Mouse (Mus musculus) heart, embryonic 14.5 days (tissue): ENCODE measurements at regions not wholly inside any gene's neighbourhood (a gene's known extent, or its start where the extent isn't known, plus 50 kb on each side); places are given as distances from the start of the nearest gene placed in this dataset.
A peak's percentile ranks its signal among the peaks of the same experiment; 100 is the strongest.

ENCODE experiments used
- ATAC-seq: fragments of 200-750 bp; cut with Nextera tagmentation; 2 replicates; pipeline ENCODE4 v1.8.0; 2017; ENCODE audit warnings: low read depth, moderate TSS enrichment; ENCODE audit not compliant: insufficient number of reproducible peaks, insufficient read depth, low FRiP score
- H3K27ac ChIP-seq, 2 experiments: fragments of 200-500 bp in 1 of 2; fragments of 300-500 bp in 1 of 2; sonication (generic) in 1 of 2; replicated peaks in 1 of 2; 2 replicates each; pipeline ENCODE4 v1.5.1; 2012 to 2014; ENCODE audit warnings: low read depth in 2 of 2, low read length in 2 of 2, control low read depth in 1 of 2, mild to moderate bottlenecking in 1 of 2, mixed read lengths in 1 of 2; ENCODE audit not compliant: control insufficient read depth in 1 of 2, insufficient read depth in 1 of 2
- H3K27me3 ChIP-seq: fragments of 300-500 bp; sonication (generic); 2 replicates; pipeline ENCODE4 v1.6.1; 2014; ENCODE audit warnings: mild to moderate bottlenecking, low read length, control low read depth; ENCODE audit not compliant: control insufficient read depth, insufficient read depth
- H3K36me3 ChIP-seq: fragments of 300-500 bp; sonication (generic); 2 replicates; pipeline ENCODE4 v1.6.1; 2014; ENCODE audit warnings: mild to moderate bottlenecking, control low read depth, low read length, mixed read lengths; ENCODE audit not compliant: control insufficient read depth, insufficient read depth
- H3K4me1 ChIP-seq, 2 experiments: fragments of 200-500 bp in 1 of 2; fragments of 300-500 bp in 1 of 2; sonication (generic) in 1 of 2; 2 replicates each; pipeline ENCODE4 v1.6.1; 2012 to 2014; ENCODE audit warnings: low read length in 2 of 2, control low read depth in 1 of 2, mixed read lengths in 1 of 2; ENCODE audit not compliant: control insufficient read depth in 2 of 2, insufficient read depth in 2 of 2
- H3K4me2 ChIP-seq: fragments of 300-500 bp; sonication (generic); 2 replicates; pipeline ENCODE4 v1.6.1; 2014; ENCODE audit warnings: mild to moderate bottlenecking, low read length
- H3K4me3 ChIP-seq, 2 experiments: fragments of 200-500 bp in 1 of 2; fragments of 300-500 bp in 1 of 2; sonication (generic) in 1 of 2; 2 replicates each; pipeline ENCODE4 v1.5.1; 2012 to 2014; ENCODE audit warnings: low read length in 2 of 2, mild to moderate bottlenecking in 2 of 2, control low read depth in 1 of 2, low read depth in 1 of 2, moderate library complexity in 1 of 2; ENCODE audit not compliant: control insufficient read depth in 1 of 2, insufficient read depth in 1 of 2
- H3K9ac ChIP-seq: fragments of 300-500 bp; sonication (generic); 2 replicates; pipeline ENCODE4 v1.6.1; 2014; ENCODE audit warnings: mild to moderate bottlenecking, low read length
- H3K9me3 ChIP-seq: fragments of 300-500 bp; sonication (generic); 2 replicates; pipeline ENCODE4 v1.6.1; 2016; ENCODE audit warnings: low read length, control low read depth; ENCODE audit not compliant: control insufficient read depth
- WGBS: fragments of 180-500 bp; shearing (Covaris S2); extraction: QIAGEN DNeasy Blood & Tissue Kit; methylation state at CpG from one replicate; pipeline ENCODE4 v1.1.7; 2014; 5-methylcytosine and 5-hydroxymethylcytosine counted together

DNA sequence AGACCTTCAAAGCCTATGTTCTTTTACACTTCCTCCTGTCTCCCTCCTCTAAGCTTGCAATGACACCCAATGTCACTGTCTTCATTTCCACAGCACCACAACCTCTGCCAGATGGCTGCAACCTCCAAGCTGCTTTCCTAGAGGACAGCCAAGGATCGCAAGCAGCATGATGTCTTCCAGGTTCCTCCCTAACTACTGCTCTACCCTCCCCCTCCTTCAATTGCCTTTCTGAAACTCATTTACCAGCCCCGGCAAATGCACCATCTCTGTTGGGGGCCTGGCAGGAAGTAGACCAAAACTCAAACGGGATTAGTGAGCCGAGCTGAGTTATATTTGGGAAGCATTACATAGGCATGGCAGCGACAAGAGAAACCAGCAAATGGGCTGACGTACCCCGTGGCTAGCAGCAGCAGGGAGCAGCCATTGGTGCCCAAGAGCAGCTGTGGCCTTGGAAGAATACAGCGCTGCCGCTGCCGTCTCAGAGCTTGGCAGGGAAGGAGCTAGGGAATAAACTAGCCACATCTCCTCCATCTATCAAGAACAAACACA lies 185.6 kb upstream of the Suclg2 start:
- Histone ChIP-seq H3K9me3 (no peaks in the 10 kb centered on the region), H3K4me1 (0 out of 4 replicates have a peak, but pooled peaks cover 0 to 4% of the 10 kb centered on the region in 2 experiments), H3K4me2 (peak overlapping the region; percentile 50), H3K27ac (no peak overlapping the region), H3K9ac (no peak overlapping the region), H3K36me3 (no peaks in the 10 kb centered on the region), H3K4me3 (no peak overlapping the region), H3K27me3 (no peaks in the 10 kb centered on the region)
- no peak for ATAC-seq
- whole genome bisulfite sequencing: 16% methylated on average over 10 of the region's 10 CpGs

DNA sequence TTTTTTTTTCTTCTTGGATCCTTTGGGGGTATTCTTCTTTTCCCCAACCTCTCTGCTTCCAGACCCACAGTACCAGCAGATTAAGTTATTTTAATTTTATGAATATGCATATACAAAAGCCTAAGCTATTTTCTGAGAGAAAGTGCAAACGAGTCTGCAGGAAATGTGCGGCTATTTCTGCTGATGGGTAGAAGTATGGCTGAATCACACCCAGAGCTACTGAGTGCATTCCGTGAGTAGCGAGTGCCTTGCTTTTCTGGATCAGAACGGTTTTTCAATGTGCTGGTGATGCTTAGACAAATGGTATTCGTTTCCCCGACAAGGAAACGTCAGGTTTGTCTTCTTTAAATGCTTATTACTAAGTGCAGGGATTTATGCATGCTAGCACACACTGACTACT lies 186.5 kb upstream of the Suclg2 start:
- 82% methylated on average over 8 of the region's 8 CpGs for WGBS
- H3K27ac ChIP-seq: no peak overlapping the region
- no peak overlapping the region for H3K4me2 ChIP-seq
- no peaks in the 10 kb centered on the region for H3K27me3 ChIP-seq
- H3K36me3 ChIP-seq: no peaks in the 10 kb centered on the region
- H3K9ac ChIP-seq: no peak overlapping the region
- no peak overlapping the region for H3K4me3 ChIP-seq
- 0 out of 4 replicates have a peak, but pooled peaks cover 0 to 4% of the 10 kb centered on the region in 2 experiments for H3K4me1 ChIP-seq
- ATAC-seq: no peak
- H3K9me3 ChIP-seq: no peaks in the 10 kb centered on the region

GRCm38 (mm10) chr6:95921737-95922136 lies 191.2 kb upstream of the Fam19a1 start:
- WGBS: 67% methylated on average over 3 of the region's 3 CpGs
- ATAC-seq: no peak
- no peaks in the 10 kb centered on the region for H3K9me3 ChIP-seq
- no peak overlapping the region for H3K9ac ChIP-seq
- no peaks in the 10 kb centered on the region for H3K27me3 ChIP-seq
- no peak overlapping the region for H3K4me3 ChIP-seq
- no peaks in the 10 kb centered on the region for H3K4me1 ChIP-seq
- no peak overlapping the region for H3K4me2 ChIP-seq
- no peaks in the 10 kb centered on the region for H3K36me3 ChIP-seq
- no peak overlapping the region for H3K27ac ChIP-seq

GRCm38 (mm10) chr6:95934561-95934960 lies 178.4 kb upstream of the Fam19a1 start:
- Histone ChIP-seq H3K27ac (no peak overlapping the region), H3K27me3 (no peaks in the 10 kb centered on the region), H3K4me1 (no peaks in the 10 kb centered on the region), H3K9ac (no peak overlapping the region), H3K4me3 (no peak overlapping the region), H3K36me3 (no peaks in the 10 kb centered on the region), H3K4me2 (no peak overlapping the region), H3K9me3 (no peaks in the 10 kb centered on the region)
- 47% methylated on average over 1 of the region's 1 CpGs for WGBS
- ATAC-seq: no peak

DNA sequence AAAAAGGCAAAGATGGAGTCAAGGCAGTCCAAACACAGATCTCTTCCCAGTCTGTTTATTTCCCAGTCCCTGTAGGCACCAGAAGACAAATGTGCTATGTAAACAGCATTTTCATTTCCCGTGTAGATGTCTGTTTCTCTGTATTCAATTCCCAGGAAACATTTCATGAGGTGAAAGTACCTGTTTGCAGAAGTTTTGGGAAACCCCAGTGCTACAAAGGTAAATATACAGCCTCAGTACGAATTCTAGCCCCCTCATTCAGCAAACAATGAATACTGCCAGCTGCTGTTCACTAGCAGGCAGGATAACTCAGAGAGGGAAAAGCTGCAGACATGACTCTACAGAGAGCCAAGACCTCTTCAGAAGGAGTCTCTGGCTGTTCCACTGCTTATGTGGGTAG lies 176.4 kb upstream of the Fam19a1 start:
- 49% methylated on average over 2 of the region's 2 CpGs for WGBS
- no peak for ATAC-seq

DNA sequence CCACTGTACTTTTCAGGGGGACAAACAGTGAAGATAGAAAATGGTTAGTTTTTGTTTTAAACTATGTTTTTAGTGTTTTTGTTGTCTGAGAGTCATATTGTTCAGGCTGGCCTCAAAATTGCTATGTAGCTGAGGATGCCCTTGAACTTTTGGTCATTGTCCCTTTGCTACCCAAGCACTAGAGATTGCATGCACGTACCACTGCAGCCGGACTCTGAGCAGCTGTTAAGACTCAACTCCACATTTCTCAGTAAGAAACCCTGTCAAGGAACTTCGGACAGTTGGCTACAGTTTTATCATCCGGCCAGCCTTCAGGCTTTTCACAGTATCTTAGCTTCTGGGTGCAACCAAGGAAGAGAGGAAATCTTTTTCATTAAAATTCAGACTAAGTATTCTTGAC lies 173.9 kb upstream of the Fam19a1 start:
- Histone ChIP-seq H3K9me3 (no peaks in the 10 kb centered on the region), H3K4me3 (no peak overlapping the region), H3K27ac (no peak overlapping the region), H3K4me2 (no peak overlapping the region), H3K4me1 (no peaks in the 10 kb centered on the region), H3K9ac (no peak overlapping the region), H3K36me3 (no peaks in the 10 kb centered on the region), H3K27me3 (no peaks in the 10 kb centered on the region)
- 49% methylated on average over 4 of the region's 4 CpGs for WGBS
- ATAC-seq: no peak

More for the DNA sequence above, 176.4 kb upstream of the Fam19a1 start:
- Histone ChIP-seq H3K9me3 (no peaks in the 10 kb centered on the region), H3K4me3 (no peak overlapping the region), H3K9ac (no peak overlapping the region), H3K4me1 (no peaks in the 10 kb centered on the region), H3K27ac (no peak overlapping the region), H3K27me3 (no peaks in the 10 kb centered on the region), H3K4me2 (no peak overlapping the region), H3K36me3 (no peaks in the 10 kb centered on the region)

DNA sequence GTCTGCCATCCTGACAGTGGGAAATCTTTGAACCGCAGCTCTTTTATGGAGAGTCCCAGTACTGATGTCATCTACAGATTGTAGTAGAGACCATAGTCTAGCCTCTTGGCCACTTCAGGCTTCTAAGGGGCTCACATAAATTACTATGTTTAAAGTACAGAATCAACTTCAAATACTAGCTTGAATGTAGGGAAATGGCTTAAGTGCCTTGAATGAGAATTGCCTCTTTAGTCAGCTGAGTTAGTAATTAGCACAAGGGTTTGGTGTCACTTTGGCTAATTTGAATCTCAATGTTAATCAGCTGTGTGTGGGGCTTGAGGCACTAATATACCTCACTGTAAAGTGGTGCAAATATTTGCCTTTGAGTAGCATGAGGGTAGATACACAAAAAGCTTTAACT lies 152.2 kb upstream of the Fam19a1 start:
- 70% methylated on average over 1 of the region's 1 CpGs for WGBS
- ATAC-seq: no peak

GRCm38 (mm10) chr6:95966231-95966630 lies 146.7 kb upstream of the Fam19a1 start:
- no peaks in the 10 kb centered on the region for H3K4me1 ChIP-seq
- H3K9ac ChIP-seq: no peak overlapping the region
- WGBS: 21% methylated on average over 2 of the region's 2 CpGs
- no peak overlapping the region for H3K4me2 ChIP-seq
- H3K4me3 ChIP-seq: no peak overlapping the region
- no peaks in the 10 kb centered on the region for H3K9me3 ChIP-seq
- H3K27ac ChIP-seq: no peak overlapping the region
- no peaks in the 10 kb centered on the region for H3K27me3 ChIP-seq
- H3K36me3 ChIP-seq: no peaks in the 10 kb centered on the region
- ATAC-seq: no peak

More for the DNA sequence above, 152.2 kb upstream of the Fam19a1 start:
- no peak overlapping the region for H3K27ac ChIP-seq
- H3K4me2 ChIP-seq: no peak overlapping the region
- no peaks in the 10 kb centered on the region for H3K9me3 ChIP-seq
- H3K9ac ChIP-seq: no peak overlapping the region
- no peak overlapping the region for H3K4me3 ChIP-seq
- H3K27me3 ChIP-seq: no peaks in the 10 kb centered on the region
- no peaks in the 10 kb centered on the region for H3K4me1 ChIP-seq
- no peaks in the 10 kb centered on the region for H3K36me3 ChIP-seq
